ENCODE assay signal across 7 mouse cellular contexts in genomic region chr12:85219905-85220290, GRCm38 (mm10). TPM values are rescaled to one million over a fixed set of nuclear protein-coding genes. Genes with fewer than 3 reads are reported as not detected.
DNase-seq lines count a peak whose midpoint lies in the region; ATAC-seq and TF ChIP-seq lines count a peak whose summit lies in the region.

No protein-coding gene starts in this region.

- WGBS in neural tube, embryonic 11.5 days: 3% methylated on average over 12 of the region's 12 CpGs
- 5% methylated on average over 12 of the region's 12 CpGs for WGBS in liver, adult 2 months
- 2% methylated on average over 12 of the region's 12 CpGs for WGBS in olfactory bulb, adult 2 months

- H3K4me1 ChIP-seq in neural tube, embryonic 11.5 days (ENCODE audit: control insufficient read depth, insufficient read depth, low read length): peaks cover 11% of the 10 kb centered on the region
- H3K4me1 ChIP-seq in liver, adult 2 months (ENCODE audit: control insufficient read depth, insufficient read depth, low read length): peaks cover 5% of the 10 kb centered on the region; the same call in 1 of the 2 replicates
- H3K4me1 ChIP-seq in olfactory bulb, adult 2 months (ENCODE audit: control insufficient read depth, insufficient read depth, low read length): peaks cover 6% of the 10 kb centered on the region

- H3K9ac ChIP-seq in neural tube, embryonic 11.5 days (ENCODE audit: low read length): peak overlapping the region; percentile 70
- peak overlapping the region; percentile 82 for H3K9ac ChIP-seq in liver, adult 2 months (ENCODE audit: low read depth, low read length)

- peak; percentile 18 for DNase-seq in neural tube, embryonic 11.5 days (ENCODE audit: low spot score)
- no peak for DNase-seq in neural tube, embryonic 10.5 days (ENCODE audit: extremely low spot score, low spot score)
- DNase-seq in brain, adult 2 months (ENCODE audit: low read depth, low spot score): peak; percentile 10
- no peak for DNase-seq in liver, adult 2 months (ENCODE audit: extremely low read depth, low read depth, low spot score)
- no peak for DNase-seq in right cerebral cortex, postnatal 36 days (ENCODE audit: low spot score in 2 of 2)

- peak overlapping the region; percentile 91 for H3K4me3 ChIP-seq in neural tube, embryonic 11.5 days (ENCODE audit: low read depth, low read length)
- peak overlapping the region; percentile 83 for H3K4me3 ChIP-seq in liver, adult 2 months (ENCODE audit: insufficient read depth, low read depth, low read length)
- peak overlapping the region; percentile 94 for H3K4me3 ChIP-seq in olfactory bulb, adult 2 months (ENCODE audit: insufficient read depth, low read depth, low read length)

- H3K4me2 ChIP-seq in neural tube, embryonic 11.5 days (ENCODE audit: low read depth): peak overlapping the region; percentile 93

- H3K36me3 ChIP-seq in neural tube, embryonic 11.5 days (ENCODE audit: control insufficient read depth, insufficient read depth, low read length): peaks cover 10% of the 10 kb centered on the region
- peaks cover 7% of the 10 kb centered on the region; the same call in 1 of the 2 replicates for H3K36me3 ChIP-seq in liver, adult 2 months (ENCODE audit: control insufficient read depth, insufficient read depth, low read length)

- H3K27me3 ChIP-seq in neural tube, embryonic 11.5 days (ENCODE audit: control insufficient read depth, insufficient read depth, low read length): no peaks in the 10 kb centered on the region
- no peaks in the 10 kb centered on the region for H3K27me3 ChIP-seq in liver, adult 2 months (ENCODE audit: control insufficient read depth, insufficient read depth, low read length)

- 0 out of 2 replicates have a peak, but pooled peaks have one; percentile 2 for TF ChIP-seq CTCF in liver, adult 2 months (IDR thresholded peaks at IDR 0.05; ENCODE audit: low read depth, low read length)
- TF ChIP-seq CTCF in olfactory bulb, adult 2 months (IDR thresholded peaks at IDR 0.05; ENCODE audit: insufficient read depth, low read depth, low read length): no peak

- 0 out of 2 replicates have a peak, but pooled peaks have one; percentile 15 for ATAC-seq in neural tube, embryonic 11.5 days (ENCODE audit: insufficient read depth, low FRiP score, low TSS enrichment)
- ATAC-seq in granulocyte monocyte progenitor cell, adult 5-6 weeks (replicated peaks; ENCODE audit: poor library complexity, severe bottlenecking): peak; percentile 18

- peaks cover 6% of the 10 kb centered on the region; the same call in 1 of the 2 replicates for H3K79me2 ChIP-seq in liver, adult 2 months (ENCODE audit: control insufficient read depth, insufficient read depth, low read length)

- peak overlapping the region; percentile 46 for H3K27ac ChIP-seq in neural tube, embryonic 11.5 days (ENCODE audit: low read depth, low read length)
- no peak overlapping the region; the same call in 1 of the 2 replicates for H3K27ac ChIP-seq in liver, adult 2 months (replicated peaks; ENCODE audit: insufficient read depth, low read depth, low read length)
- no peak overlapping the region; the same call in 1 of the 2 replicates for H3K27ac ChIP-seq in olfactory bulb, adult 2 months (ENCODE audit: insufficient read depth, low read depth, low read length)

- TF ChIP-seq POLR2A in liver, adult 2 months (IDR thresholded peaks at IDR 0.05; ENCODE audit: extremely low read depth, insufficient read depth, low read length): no peak
- no peak for TF ChIP-seq POLR2A in olfactory bulb, adult 2 months (IDR thresholded peaks at IDR 0.05; ENCODE audit: insufficient read depth, low read depth, low read length)

- H3K9me3 ChIP-seq in neural tube, embryonic 11.5 days (ENCODE audit: control insufficient read depth, low read length): no peaks in the 10 kb centered on the region

RNA-seq across cellular contexts. Expression of gene Eif2b2, which starts 0.6 kb away (rescaled TPM):
- polyA plus RNA-seq in neural tube, embryonic 11.5 days (2014; fragmentation: Nextera tagmentation; extraction: Ambion mirVana): 104 and 111 TPM in 2 replicates
- 51.8 and 89.9 TPM in 2 replicates for total RNA-seq in granulocyte monocyte progenitor cell, adult 5-6 weeks (2014; fragmentation: Nextera tagmentation)
- 44.0 and 61.7 TPM in 2 replicates for total RNA-seq in granulocyte monocyte progenitor cell, adult 5-6 weeks (2017)
- 17.9 and 23.1 TPM in 2 replicates for total RNA-seq in liver, adult 2 months (2014; rRNA removed)
- 37.0 and 54.8 TPM in 2 replicates for polyA plus RNA-seq in liver, adult 2 months (2012; rRNA removed)
- polyA plus RNA-seq in olfactory bulb, adult 2 months (2012; ENCODE audit: insufficient read depth, insufficient read length, low replicate concordance, missing spikeins): not detected in 2 replicates

RNA-seq across cellular contexts. Expression of gene Pgf, which starts 42.3 kb away (rescaled TPM):
- 7.1 and 9.0 TPM in 2 replicates for polyA plus RNA-seq in neural tube, embryonic 11.5 days (2014; fragmentation: Nextera tagmentation; extraction: Ambion mirVana)
- not detected in 2 replicates for total RNA-seq in granulocyte monocyte progenitor cell, adult 5-6 weeks (2014; fragmentation: Nextera tagmentation)
- not detected in 2 replicates for total RNA-seq in granulocyte monocyte progenitor cell, adult 5-6 weeks (2017)
- not detected in 2 replicates for total RNA-seq in liver, adult 2 months (2014; rRNA removed)
- polyA plus RNA-seq in liver, adult 2 months (2012; rRNA removed): not detected in 2 replicates
- polyA plus RNA-seq in olfactory bulb, adult 2 months (2012; ENCODE audit: insufficient read depth, insufficient read length, low replicate concordance, missing spikeins): not detected in 2 replicates

RNA-seq across cellular contexts. Expression of gene Mlh3, which starts 50.5 kb away (rescaled TPM):
- 9.5 and 11.1 TPM in 2 replicates for polyA plus RNA-seq in neural tube, embryonic 11.5 days (2014; fragmentation: Nextera tagmentation; extraction: Ambion mirVana)
- 9.8 and 11.1 TPM in 2 replicates for total RNA-seq in granulocyte monocyte progenitor cell, adult 5-6 weeks (2014; fragmentation: Nextera tagmentation)
- 7.7 and 7.9 TPM in 2 replicates for total RNA-seq in granulocyte monocyte progenitor cell, adult 5-6 weeks (2017)
- total RNA-seq in liver, adult 2 months (2014; rRNA removed): 6.5 TPM in 2 replicates
- polyA plus RNA-seq in liver, adult 2 months (2012; rRNA removed): 2.8 and 3.3 TPM in 2 replicates
- polyA plus RNA-seq in olfactory bulb, adult 2 months (2012; ENCODE audit: insufficient read depth, insufficient read length, low replicate concordance, missing spikeins): not detected in 2 replicates

Comparison
In these comparisons a context has a peak if more than half of its experiments do, and no peak if none do; other contexts are left out.
1. DNase-seq: peak in neural tube, embryonic 11.5 days (single experiment) and brain, adult 2 months (single experiment); none in neural tube, embryonic 10.5 days (single experiment), liver, adult 2 months (single experiment) and right cerebral cortex, postnatal 36 days (0 of 2).
2. Peak in every context shown above with its lines, with median percentiles within 50 percentile points of each other: H3K4me3 ChIP-seq.